Mouse (Mus musculus): ENCODE data around the gene Usp37.
A peak's percentile ranks its signal among the peaks of the same experiment; 100 is the strongest.
"Not testable (repeated sequence)": the region's sequence is repeated elsewhere in the genome, so short reads cannot be mapped to it uniquely, and the experiment has no call there.

The Usp37 gene

DNA sequence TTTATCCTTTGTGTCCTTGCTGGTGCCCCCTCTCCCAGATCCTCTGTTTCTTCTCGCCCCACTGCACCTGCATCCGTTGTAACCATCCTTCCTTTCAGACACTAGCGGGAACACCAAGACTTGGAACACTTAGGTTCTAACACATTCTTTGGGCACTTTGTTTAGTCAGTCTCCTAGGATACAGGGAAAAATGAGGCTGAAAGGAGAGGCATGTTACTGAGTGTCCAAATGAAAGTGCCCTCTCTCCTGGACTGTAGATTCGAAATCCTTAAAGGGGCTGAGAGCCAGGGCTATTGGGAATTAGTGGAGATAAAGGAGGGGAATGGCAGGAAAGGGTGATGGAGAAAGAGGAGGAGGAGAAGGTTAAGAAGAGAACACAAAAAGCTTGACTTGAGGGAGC, at the start of gene Usp37:
Usp37 (minus strand) TSS at position 101 of the 400 bp plus-strand sequence.
- DNase-seq: no peak

DNA sequence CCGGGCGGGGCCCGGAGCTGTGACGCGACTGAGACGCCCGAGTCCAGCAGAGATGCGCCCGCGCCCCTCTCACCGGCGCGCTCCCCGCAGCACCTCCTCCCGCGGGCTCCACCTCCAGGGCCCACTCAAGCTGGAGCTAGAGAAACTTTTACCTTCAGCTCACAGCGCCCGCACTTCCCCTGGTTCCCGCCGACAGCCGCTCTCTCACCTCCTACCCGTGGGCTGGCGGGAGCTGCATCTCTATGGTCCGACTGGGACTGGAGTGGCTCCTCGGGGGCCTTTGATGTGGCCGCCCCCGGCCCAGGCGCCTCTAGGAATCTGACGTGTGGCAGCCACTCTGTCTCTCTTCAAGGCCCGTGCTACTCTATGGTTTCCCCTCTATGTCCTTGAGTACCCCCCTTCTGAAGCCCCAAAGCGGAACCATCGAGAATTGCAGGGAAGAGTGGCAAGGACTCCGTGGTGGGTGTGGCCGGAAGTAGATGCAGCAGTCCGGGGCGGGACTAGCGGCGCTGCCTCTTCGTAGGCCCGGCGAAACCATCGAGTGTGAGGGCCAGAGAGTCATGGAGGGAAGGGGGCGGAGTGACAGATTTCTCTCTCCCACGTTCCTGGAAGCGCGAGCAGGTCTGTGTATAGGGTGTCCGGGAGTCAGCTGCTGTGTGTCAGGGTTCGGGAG, 43.8 kb upstream of the Usp37 start, which contains the start of the genes Zfp142 and Bcs1l:
Zfp142 (minus strand) TSS at position 474 of the 673 bp plus-strand sequence.
Bcs1l (plus strand) TSS at position 517 of the 673 bp plus-strand sequence.
- DNase-seq: peak; percentile 99

DNA sequence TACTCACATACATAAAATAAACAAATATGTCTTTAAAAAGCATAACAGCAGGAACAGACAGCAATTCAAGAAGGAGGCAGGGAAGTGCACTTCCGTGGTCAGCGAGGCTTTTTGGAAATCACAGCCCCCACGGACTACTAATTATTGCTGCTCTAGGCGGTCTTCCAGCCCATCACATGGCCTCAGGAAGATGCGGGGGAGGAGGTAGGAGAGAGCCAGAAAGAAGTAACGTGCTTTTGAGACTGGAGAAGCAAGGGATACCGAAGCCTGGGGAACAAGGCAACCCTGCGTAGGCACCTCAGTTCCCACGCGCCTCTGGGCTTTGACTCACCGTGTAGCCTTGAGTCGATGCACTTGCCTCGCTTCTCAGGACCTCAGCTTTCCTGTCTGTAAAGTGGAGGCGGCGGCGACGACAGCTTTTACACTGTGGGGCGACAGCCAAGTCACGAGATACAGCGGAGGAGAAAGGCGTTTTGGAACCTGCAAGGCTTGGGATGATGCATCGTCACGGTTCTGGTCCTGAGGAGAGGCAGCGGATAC, 43.2 kb upstream of the Usp37 start:
- DNase-seq: no peak

DNA sequence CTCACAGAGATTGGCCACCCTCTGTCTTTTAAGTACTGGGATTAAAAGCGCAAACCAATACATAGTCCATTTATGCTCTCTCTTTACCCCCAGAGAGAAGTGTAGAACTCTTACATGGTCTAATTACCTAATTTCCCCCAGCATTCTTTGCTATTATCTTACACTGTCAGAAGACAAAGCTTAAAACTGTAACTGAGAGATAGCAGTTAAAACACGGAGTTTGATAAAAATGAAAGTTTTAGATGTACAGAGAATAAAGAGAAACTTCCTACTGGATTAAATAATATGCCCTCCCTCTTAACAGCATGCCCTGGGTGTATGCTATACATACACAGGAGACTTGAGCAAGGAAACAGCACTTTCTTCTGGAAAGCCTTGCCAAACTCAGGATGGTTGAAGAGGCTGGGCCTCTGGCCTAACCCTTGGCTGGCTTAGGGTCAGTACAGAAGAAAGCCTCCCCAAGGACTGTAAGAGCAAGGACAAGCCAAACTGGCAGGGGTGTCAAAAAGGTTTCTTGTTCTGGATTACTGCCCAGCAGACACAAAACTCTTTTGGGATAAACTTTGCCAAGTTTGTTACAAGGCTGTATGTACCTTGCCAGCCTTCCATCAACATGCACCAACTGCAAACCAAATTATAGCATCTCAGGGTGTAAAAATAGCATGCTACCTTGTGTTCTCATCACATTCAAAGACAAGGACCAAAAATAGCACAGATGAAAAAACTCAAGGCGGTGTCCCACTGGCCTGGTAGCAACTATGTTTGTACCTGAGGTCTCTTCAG, 40.7 kb upstream of the Usp37 start:
- no peak for DNase-seq

DNA sequence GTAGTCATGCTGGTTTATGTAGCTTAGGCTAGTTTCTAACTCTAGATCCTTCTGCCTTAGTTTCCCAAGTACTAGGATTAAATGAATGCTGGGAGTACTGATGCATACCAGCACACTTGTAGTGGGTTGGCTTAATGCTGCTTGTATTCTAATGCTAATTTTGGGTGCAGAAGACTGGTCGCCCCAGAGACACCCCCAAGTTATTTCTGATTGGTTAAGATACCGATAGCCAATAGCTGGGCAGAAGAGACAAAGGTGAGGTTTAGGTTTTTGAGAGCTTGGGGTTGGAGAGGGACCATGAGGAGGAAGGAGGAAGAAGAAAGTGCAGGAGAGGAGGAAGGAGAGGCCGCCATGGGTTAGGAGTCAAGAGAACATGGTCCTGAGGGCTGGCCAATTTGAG, 38.5 kb upstream of the Usp37 start:
- DNase-seq: no peak

DNA sequence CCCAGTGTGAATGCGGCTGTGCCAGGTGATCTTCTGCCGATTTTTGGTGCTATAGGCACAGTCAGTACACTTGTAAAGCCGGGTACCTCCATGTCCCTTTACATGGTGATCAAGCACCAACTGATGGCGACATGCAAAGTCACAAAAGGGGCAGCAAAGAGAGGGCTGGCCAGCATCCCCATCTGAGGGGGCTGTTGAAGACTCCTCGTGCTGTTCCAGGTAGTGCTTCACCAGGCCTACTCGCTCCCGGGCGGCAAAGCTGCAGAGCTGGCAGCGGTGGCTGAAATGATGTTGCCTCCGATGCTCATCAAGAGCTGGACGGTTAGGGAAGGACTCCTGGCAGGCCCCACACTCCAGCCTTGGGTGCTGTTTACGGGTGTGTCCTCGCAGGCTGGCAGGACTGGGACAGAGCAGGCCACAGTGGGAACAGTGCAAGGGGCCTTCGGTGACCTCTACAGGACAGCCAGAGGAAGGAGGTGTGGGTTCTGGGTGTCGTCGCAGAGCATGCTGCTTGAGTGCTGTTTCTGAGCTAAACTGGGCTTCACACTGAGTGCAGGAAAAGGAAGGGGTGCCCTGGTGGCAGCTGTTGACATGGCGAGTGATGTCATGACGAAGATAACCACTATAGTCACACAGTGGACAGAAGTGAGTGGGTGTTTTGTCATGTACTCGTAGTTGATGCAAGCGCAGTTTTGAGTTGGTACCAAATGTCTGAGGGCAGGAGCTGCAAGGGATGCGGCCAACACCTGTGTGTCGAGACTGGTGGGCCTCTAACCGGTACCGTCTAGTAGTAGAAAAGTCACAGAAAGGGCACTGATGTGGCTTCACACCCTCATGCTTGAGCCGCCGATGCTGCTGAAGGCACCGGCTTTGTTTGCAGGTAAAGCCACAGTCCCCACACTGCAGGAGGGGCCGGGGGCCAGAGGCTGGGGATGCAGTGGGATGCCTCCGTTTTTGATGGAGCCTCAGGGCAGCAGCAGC, 25.9 kb upstream of the Usp37 start:
- no peak for DNase-seq

DNA sequence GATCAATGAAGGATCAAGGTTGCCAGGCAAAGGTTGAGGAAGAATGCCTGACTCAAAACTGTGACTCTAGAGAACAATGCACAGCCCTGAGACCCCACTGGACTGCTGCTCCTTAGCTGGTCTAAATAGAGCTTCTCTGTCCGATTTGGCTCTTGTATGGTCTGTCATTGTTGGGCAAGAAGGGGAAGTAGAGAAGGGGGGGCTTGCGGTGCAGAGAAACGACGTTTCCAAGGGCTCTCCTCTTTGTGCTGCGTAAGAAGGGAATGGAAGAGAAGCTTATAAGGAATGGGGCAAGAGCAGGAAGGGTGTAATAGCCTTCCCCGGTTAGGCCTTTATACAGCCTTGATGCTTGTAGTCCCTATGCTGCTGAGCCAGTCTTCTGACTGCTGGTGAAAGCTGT, 21.8 kb upstream of the Usp37 start:
- DNase-seq: no peak

DNA sequence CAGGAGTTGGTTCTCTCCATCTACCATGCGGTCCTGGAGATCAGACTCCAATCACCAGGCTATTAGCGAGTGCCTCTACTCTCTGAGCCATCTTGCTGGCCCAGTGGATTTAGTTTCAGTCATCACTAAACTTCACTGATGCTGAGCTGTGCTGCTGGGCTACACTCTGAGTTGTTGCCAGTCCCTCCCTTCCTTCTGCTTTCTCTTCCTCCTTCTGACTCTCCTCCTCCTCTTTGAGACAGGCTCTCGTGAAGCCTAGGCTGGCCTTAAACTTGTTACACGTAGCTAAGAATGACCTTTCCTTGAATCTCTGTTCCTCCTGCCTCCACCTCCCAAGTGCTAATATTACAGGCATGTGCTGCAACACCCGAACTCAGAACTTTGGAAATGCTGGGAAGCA, 15.0 kb upstream of the Usp37 start:
- no peak for DNase-seq

DNA sequence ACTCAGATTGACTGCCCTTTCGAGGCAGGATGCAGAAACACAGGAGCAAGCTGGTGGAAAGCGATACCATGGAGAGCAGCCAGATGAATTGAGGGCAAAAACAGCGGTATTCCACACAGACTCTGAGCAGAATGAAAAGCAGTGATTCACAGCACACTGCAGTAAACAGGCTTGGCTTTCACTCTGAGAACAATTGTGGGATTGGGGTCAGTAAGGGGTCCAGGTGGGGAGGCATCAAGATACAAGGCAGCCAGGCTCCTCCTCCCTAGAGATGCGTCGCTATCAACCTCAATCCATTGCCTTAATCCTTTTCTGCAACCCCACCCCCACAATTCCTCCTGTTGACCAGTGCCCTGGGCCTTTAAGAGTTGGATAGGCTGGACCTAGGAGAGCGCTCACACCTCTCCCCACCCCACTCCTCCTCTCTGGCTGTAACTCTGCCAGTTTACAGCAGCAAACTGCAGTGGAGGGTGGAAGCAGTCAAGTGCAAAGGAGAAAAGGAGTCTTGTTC, 1.6 kb downstream of the Usp37 start, which contains the start of gene Plcd4:
Plcd4 (plus strand) TSS at position 438 of the 511 bp plus-strand sequence.
- peak; percentile 78 for DNase-seq

DNA sequence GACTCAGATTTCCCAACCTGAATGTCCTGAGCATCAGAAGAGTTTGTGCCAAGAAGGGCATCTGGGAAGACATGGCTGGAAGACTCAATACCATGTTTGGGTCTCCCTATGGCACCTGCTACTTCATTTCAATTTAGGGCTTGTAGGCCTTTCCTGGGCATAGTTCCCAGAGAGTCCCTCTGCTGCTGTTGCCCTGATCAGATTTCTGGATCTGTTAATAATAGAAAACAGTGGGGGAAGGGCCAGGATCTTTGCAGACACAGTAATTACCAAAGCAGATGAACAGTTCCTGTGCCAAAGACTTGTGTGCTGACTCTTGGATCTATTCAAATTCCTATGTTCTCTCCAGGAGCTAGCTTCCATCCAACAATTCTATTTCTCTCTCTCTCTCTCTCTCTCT, 5.4 kb downstream of the Usp37 start:
- peak; percentile 19 for DNase-seq

DNA sequence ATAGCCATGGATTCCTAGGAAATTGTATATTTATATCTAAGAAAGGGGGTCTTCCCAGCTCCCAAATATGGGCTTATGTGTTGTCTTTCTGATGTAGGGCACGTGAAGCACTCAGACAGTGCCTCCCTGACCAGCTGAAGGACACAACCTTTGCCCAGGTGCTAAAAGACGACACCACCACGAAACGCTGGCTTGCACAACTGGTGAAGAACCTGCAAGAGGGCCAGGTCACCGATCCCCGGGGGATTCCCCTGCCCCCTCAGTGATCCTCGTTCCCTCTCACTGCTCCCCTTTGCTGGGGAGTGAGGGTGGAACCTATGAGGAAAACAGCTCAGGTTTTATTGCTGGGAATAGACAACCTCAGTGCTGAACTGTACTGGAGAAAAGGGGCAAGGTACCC, 15.5 kb downstream of the Usp37 start:
- no peak for DNase-seq

DNA sequence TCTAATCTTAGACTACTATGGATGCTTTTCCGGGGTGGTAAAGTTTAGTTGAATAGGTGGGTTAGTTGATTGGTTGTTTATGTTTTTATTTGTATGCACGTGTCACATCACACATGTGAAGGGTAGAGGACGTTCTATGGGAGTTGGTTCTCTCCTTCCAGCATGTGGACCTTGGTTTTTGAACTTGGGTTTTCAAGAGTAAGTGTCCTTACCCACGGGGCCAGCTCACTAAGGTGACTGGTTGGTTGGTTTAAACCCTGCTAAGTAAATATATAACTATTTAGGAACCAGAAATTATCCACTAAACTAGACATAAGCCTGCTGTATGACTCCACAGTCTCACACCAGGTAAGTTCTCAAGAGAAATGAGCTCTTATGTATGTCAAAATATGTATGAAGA, 19.3 kb downstream of the Usp37 start:
- DNase-seq: no peak

DNA sequence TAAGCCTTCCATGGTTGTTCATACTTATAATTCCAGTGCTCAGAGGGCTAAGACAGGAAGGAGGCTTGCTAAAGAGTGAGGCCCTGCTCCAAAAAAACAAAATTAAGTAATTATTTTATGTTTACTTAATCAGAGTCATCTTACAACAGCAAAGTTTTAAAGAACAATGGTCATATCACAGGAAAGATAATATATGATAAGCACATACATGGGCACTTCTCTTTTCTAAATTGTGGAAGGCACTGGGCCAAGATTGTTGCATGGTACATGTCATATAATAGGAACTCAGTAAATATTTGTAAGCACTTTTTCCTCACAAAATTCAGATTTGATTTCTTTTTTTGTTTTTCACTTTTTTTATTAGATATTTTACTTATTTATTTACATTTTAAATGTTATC, 24.2 kb downstream of the Usp37 start:
- DNase-seq: no peak

DNA sequence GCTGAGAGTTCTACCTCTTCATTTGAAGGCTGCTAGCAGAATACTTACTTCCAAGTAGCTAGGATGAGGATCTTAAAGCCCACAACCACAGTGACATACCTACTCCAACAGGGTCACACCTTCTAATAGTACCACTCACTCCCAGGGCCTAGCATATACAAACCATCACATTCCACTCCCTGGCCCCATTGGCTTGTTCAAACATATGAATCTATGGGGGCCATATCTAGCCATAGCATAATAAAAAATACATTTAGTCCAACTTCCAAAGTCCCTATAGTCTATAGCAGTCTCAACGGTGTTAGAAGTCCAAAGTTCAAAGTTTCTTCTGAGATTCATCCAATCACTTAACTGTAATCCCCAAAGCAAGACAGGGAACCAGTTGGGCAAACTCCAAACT, 31.1 kb downstream of the Usp37 start:
- DNase-seq: not testable (repeated sequence)

DNA sequence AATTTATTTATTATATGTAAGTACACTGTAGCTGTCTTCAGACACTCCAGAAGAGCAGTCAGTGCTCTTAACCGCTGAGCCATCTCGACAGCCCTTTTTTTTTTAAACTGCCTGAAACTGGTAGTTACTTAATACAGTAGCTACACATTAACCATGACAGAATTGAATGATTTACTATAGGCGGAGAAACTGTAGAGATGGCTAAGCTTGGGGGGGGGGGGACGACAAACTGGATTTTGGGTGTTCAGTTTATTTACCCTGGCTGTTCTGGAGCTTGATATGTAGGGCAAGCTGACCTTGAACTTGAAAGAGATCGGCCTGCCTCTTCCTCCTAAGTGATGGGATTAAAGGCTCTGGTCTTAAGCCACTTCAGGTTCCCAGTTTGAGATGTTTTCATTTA, 32.8 kb downstream of the Usp37 start:
- DNase-seq: no peak

DNA sequence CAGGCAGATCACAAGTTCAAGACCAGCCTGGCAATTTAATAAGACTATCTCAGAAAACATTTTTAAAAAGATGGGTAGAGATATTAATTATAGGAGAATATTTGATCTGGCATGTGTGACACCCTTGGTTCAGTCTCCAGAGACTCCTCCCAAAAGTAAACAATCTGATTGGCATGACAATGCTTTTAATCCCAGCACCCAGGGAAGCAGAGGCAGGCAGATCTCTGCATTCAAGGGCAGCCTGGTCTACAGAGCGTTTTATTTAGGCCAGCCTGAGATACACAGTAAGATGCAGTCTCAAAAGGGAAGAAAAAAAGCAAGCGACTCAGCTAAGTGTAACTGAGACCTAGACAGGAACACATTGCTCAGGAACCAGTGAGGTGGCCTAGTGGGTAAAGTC, 36.3 kb downstream of the Usp37 start:
- DNase-seq: no peak

DNA sequence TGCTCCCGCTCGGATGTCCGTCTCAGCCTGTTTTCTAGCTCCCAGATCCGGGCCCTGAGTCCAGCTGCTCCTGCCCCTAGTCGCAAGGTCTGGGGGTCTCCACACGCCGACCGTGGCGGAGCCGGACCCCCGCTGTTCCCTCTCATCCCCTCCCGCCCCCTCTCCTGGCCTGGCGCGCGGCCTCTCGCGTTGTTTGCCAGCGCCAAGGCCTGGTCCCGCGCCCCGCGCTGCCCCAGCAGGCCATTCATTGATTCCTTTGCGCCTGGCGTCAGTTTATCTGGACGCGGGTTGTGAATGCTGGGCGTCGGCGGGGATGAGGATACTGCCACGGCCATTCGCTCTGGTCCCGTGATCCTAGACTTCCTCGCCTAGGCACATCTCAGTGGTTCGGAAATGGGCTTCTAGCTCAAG, 37.6 kb downstream of the Usp37 start:
- no peak for DNase-seq

DNA sequence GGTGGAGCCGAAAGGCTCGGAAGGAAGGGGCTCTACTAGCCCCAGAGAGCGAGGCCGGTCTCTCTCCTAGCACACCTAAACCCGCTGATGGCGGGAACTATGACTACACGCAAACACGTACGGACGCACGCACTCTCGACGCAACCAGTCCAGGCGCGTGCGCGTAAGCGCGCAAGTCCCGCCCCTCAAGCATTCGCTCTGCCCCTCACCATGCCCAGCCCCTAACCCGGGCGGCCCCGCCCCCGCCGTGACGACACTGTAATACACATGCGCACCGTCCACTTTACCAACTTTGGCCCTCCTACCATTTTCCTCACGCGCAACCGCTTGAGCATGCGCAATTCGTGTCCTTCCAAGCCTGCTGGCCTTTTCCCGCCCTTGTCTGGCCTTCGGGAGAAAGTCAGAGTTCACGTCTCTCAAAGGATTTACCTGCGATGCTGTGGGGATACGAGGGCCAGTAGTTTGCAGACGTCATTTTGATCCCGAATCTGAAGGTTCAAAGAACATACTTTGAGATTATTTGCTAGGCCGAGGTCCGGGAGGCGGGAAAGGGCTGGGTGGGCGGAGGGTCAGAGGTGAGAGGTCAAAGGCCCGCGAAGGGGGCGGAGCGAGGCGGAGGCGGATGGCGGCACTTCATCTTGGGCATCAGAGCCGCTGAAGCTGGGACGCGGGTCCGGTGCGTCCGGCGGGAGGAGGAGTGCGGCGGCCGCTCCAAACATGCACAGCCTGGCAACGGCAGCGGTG, 38.2 kb downstream of the Usp37 start, which contains the start of gene Cnot9:
Cnot9 (plus strand) TSS at position 338 of the 744 bp plus-strand sequence.
- peak; percentile 100 for DNase-seq

DNA sequence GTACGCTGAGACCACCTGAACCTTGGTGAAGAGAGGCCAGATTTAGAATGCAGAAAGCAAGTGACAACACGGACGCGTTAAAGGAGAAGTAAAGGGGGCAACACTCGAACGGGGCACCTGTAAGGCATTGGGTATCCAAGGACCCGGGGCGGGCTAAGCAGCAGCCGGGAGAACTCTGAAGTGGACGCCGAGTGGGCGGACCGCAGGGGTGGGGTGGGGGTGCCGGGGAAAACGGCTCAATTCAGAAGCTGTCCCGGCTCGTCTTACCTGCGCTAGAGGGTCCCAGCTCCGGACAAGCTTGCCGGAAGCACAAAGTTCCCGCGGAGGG, 38.7 kb downstream of the Usp37 start:
- no peak for DNase-seq

DNA sequence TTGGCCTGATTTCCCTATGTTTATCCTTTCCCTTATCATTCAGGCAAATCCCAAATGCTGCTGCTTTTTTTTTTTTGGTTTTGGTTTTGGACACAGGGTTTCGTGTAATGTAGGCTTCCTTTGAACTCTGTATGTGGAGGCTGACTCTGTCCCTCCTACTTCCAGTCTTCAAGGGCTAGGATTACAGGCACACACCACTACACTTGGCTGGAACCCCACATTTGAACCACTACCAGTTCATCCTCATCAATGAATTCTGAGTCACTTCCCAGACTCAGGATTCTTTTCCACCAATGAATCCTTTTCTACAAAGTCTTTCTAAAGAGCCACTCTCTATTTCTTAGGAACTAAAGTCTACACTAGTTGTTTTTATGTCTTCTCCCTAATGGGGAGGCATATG, 43.0 kb downstream of the Usp37 start:
- no peak for DNase-seq

DNA sequence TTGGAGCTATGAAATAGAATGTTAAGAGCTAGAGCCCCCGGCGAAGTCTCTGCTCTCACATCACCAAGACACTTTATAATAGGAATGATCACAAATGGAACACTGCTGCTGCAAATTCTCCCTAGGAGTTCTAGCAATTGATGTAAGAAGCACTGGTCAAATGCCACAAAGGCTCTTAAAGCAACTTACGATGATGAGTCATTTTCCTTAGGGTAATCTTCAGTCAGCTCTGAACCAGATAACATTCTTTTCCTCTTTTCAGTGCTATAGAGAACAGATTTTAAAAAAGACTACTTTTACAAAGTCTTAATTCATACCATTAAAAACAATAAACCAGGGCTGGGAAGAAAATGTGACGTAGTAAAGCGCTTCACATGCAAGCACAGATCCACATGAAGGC, 58.3 kb downstream of the Usp37 start:
- no peak for DNase-seq

DNA sequence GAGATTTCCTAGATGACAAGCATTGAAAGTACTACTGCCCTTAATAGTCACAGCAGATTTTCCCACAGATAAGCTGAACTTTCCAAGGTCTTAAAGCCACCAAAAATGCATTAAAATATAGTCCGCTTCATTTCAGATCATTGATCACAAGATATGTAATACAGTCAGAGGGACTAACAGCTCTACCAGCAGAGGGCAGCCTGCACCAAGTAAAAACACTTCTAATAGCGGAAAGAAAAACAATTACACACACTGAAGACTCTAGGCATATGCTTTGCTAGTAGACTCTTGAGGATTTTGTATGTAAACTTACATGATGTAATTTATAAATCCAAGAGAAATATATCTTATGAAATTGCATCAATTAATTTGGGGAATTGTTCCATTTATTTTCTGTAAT, 83.8 kb downstream of the Usp37 start:
- peak; percentile 8 for DNase-seq
